Mouse (Mus musculus) thymus, adult 18-20 months (tissue): ENCODE data around the gene Slc24a1.
"Not testable (repeated sequence)": the region's sequence is repeated elsewhere in the genome, so short reads cannot be mapped to it uniquely, and the experiment has no call there.

ENCODE experiments used
- DNase-seq, 2 experiments: peaks; one replicate each; pipeline ENCODE4 v3.0.0; 2022; ENCODE audit warnings: mixed read lengths in 2 of 2

Gene Slc24a1

GRCm38 (mm10) chr9:64951161-64951657 is at the start of gene Slc24a1:
Gene Slc24a1 (minus strand): TSS chr9:64951607.
- no peak for DNase-seq

DNA sequence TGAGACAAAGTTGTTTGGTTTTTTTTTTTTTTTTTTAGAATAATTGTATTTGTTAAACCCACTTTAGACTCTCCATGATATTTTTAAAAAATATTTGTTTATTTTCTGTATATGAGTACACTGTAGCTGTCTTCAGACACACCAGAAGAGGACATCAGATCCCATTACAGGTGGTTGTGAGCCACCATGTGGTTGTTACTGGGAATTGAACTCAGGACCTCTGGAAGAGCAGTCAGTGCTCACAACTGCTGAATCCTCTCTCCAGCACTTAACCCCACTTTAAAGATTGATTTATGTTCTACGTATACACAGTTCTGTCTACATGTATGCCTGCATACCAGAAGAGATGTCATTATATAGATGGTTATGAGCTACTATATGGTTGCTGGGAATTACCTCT is 44.1 kb upstream of the Slc24a1 start:
- DNase-seq: not testable (repeated sequence)

GRCm38 (mm10) chr9:64990291-64990690 is 38.9 kb upstream of the Slc24a1 start:
- no peak for DNase-seq

DNA sequence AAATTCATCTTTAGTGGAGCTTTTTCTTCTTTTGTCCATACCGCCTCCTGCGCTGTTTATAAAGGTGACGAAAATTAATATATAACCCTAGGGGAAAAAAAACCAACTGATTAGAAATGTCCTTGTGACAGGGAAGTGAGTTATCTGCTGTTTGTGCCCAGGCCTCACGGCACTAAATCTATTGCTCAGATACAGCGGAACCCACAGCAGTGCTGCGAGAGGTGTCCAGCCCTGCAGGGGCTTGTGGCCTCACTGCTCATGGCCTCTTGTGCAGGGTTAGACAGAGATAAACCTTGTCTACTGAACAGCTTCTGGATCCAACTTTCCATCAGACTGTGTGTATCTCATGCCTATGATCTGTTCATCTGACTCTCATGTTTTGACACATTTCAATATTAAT is 37.0 kb upstream of the Slc24a1 start:
- no peak for DNase-seq

DNA sequence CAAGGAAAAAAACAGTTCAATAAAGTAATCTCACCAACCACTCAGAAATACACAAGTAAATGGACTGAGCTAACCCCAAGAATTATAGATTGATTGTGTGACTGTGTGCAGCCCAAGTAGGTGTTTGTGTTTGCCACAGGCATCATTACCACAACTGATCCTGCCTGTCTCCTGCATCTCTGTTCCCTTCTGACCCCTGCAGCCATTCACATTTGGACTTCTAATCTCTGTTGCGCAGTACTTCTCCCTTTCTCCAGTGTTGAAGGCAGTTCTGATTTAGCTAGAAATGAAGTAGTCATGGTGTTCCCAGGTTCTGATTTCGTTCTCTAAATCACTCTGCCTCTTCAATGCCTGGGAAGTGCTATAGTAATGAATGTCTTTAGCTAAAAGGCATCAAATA is 36.2 kb upstream of the Slc24a1 start:
- DNase-seq: no peak

DNA sequence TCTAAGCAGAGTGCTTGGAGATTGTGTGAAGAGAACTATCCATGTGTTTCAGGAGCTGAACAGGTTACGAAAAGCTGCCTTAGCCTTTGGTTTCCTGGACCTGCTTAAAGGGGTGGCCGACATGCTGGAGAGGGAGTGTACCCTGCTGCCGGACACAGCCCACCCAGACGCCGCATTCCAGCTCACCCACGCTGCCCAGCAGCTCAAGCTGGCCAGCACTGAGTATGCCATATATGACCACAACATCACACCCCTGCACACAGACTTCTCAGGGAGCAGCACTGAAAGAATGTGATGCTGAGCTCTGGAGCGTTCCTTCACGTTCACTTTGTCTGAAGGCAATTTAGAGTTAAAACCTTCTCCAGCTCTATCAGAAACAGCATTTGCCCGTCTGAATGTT is 34.4 kb upstream of the Slc24a1 start:
- no peak for DNase-seq

GRCm38 (mm10) chr9:64985037-64985794 is 33.8 kb upstream of the Slc24a1 start:
- no peak for DNase-seq

GRCm38 (mm10) chr9:64981904-64982303 is 30.5 kb upstream of the Slc24a1 start:
- no peak for DNase-seq

GRCm38 (mm10) chr9:64980548-64980947 is 29.1 kb upstream of the Slc24a1 start:
- DNase-seq: no peak

- no peak for DNase-seq
These were observed 9.5 kb upstream of the Slc24a1 start for GRCm38 (mm10) chr9:64960978-64961320.

GRCm38 (mm10) chr9:64960117-64960977 is 8.9 kb upstream of the Slc24a1 start, which contains the start of gene Ints14:
Gene Ints14 (plus strand): TSS chr9:64960905.
- peak; percentile 86 to 90 for DNase-seq

- no peak for DNase-seq
These were observed 5.9 kb upstream of the Slc24a1 start for GRCm38 (mm10) chr9:64957276-64957675.

- DNase-seq: no peak
These were observed 4.9 kb upstream of the Slc24a1 start for GRCm38 (mm10) chr9:64956337-64956736.

DNA sequence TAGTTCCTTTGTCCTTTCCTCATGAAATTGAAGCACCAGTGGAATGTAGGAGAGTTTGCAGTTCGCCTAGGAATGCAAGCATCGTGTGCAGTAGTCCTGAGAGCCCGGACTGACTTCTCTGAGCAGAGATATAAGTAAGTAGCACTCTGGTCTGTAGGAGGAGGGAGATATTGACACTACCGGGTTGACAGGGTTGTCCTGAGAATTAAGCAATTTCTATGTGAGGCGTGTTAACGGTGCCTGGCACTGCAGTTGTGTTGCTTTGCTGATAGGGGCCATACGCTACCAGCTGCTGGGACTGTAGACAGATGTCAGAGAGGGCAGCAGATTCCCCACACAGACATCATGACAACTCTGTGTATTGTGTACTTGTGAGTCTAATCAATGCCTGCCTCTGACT is 1.8 kb upstream of the Slc24a1 start:
- no peak for DNase-seq

GRCm38 (mm10) chr9:64952055-64952454 is 648 bp upstream of the Slc24a1 start:
- DNase-seq: no peak

- no peak for DNase-seq
These were observed 3.8 kb downstream of the Slc24a1 start for GRCm38 (mm10) chr9:64947483-64948095.

DNA sequence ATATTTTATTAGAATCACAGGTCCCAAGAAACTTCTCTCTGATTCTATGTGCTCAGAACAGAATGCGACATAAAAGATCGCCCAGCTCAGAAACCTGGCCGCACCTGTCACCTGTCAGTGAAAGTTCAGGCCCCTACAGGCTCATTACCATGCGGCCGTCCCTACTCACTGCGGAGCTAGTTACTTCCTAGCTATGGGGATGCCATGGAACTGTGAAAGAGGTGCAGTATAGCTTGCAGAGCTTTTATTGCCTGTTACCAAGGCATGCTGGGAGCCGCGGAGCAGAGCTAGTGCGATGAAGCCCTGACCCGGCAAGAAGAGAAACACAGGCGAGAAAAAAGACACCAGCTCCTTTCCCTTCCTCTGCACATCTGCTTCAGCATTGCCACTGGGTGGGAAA is 7.4 kb downstream of the Slc24a1 start:
- DNase-seq: no peak

DNA sequence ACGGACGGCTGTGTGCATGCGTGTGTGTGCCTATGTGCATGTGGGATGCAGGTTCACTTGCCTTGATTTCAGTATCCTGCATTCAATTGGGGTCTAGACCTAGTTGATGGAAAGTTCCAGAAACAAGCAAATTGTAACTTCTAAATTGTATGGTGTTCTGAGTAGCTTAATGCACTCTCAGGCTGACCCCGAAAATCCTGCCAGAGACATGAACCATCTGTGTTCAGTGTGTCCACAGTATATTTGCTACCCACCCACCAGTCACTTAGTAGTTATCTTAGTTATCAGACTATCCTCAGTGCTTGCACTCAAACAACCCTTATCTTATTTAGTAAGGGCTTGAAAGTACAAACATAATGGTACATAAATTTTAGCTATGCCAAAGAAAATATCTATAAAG is 9.8 kb downstream of the Slc24a1 start:
- DNase-seq: no peak

- DNase-seq: no peak
These were observed 10.6 kb downstream of the Slc24a1 start for GRCm38 (mm10) chr9:64940731-64941346.

- no peak for DNase-seq
These were observed 11.6 kb downstream of the Slc24a1 start for GRCm38 (mm10) chr9:64939790-64940189.

- no peak for DNase-seq
These were observed 12.1 kb downstream of the Slc24a1 start for GRCm38 (mm10) chr9:64939281-64939680.

DNA sequence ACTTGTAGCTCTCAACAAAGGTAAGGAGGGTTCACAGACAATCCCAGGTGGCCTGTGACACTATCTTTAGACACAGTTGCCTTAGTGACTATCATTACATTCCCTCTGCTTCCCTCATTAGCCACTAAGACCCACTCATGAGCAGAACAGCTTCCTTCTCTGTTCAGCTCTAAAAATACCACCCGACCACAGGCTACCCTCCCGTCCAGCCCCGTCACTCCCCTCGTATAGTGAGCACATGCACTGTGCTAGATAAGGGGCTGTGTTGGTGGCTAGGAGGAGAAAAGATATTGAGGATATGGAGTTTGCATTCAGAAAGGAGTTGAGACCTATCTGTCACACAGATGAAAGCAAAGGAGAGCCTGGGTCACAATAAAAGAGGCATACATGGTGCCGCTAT is 12.9 kb downstream of the Slc24a1 start:
- DNase-seq: no peak

DNA sequence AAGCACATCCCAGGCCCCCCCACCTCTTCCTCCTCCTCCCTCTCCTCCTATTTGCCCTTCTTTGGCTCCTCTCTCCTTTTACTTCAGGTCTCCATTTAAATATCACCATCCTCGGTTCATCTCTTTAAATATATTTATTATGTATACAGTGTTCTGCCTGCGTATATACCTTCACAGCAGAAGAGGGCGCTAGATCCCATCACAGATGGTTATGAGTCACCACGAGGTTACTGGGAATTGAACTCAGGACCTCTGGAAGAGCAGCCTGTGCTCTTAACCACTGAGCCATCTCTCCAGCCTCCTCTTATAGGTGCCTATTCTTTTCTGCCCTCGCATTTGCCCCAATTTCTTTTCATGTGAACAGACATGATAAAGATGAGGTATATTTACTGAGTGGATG is 13.9 kb downstream of the Slc24a1 start:
- no peak for DNase-seq
